Mouse (Mus musculus): ENCODE results near the gene Olfr1484. TPM values are rescaled to one million over a fixed set of nuclear protein-coding genes. Genes with fewer than 3 reads are reported as not detected.

Gene Olfr1484
- polyA plus RNA-seq (2014; fragmentation: Illumina TruSeq; extraction: RNeasy Lipid Tissue Mini Kit (QIAGEN cat#74804); ENCODE audit: low read depth, low replicate concordance), result not detected

DNA sequence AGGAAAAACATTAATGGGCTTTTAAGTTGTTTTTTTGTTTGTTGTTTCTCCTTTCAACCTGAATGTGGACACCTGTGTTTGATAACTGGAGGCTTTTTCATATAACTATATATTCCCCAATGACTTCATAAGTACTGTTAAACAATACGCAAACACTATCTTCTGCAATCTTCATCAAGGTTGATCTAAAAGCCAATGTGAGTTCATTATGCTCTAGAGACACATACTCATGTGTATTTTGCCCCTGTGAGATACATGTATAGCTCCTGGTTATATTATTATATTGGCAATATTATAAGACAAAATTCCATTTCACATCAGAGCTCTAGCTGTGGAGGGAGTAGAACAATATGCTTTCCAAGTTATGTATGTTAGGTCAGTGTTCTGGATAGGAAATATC lies at the start of gene Olfr1484:
Gene Olfr1484, plus strand, starts transcription at position 301 of the 400 bp plus-strand sequence.

DNA sequence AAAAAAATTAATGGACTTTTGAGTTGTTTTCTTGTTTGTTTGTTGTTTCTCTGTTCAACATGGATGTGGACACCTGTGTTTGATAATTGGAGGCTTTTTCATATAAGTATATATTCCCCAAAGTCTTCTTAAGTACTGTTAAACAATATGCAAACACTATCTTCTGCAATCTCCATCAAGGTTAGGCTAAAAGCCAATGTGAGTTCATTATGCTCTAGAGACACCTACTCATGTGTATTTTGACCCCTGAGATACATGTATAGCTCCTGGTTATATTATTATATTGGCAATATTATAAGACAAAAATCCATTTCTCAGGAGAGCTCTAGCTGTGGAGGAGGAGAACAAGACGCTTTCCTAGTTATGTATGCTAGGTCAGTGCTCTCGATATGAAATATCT lies 33.8 kb downstream of the Olfr1484 start, which contains the start of gene Olfr1487:
Gene Olfr1487, plus strand, starts transcription at position 301 of the 400 bp plus-strand sequence.

DNA sequence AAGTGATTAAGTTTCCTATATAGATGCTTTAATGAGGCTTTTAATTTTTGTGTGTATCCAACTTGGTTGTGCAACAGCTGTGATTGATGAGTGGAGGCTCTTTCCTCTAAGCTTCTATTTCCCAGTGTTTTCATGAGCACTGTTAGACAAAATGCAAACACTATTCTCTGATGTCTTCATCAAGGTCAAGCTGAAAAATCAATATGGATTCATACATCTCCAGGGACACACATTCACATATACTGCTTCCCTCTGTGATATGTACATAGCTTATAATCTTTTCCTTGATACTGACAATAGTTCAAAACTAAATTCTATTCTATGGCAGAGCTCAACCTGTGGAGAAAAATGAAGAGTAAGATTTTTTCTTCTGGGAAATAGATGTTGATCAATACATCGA lies 48.0 kb downstream of the Olfr1484 start, which contains the start of gene Olfr1489:
Gene Olfr1489, plus strand, starts transcription at position 301 of the 400 bp plus-strand sequence.

Other genes with a start within 250 kb of the Olfr1484 start
- not detected for gene Olfr1466, start 244.6 kb upstream of the Olfr1484 start, polyA plus RNA-seq (2014; fragmentation: Illumina TruSeq; extraction: RNeasy Lipid Tissue Mini Kit (QIAGEN cat#74804); ENCODE audit: low read depth, low replicate concordance)
- not detected for gene Olfr1467, start 221.3 kb upstream of the Olfr1484 start, polyA plus RNA-seq (2014; fragmentation: Illumina TruSeq; extraction: RNeasy Lipid Tissue Mini Kit (QIAGEN cat#74804); ENCODE audit: low read depth, low replicate concordance)
- gene Olfr1469, start 175.7 kb upstream of the Olfr1484 start, polyA plus RNA-seq (2014; fragmentation: Illumina TruSeq; extraction: RNeasy Lipid Tissue Mini Kit (QIAGEN cat#74804); ENCODE audit: low read depth, low replicate concordance), result not detected
- not detected for gene Olfr1471, start 140.1 kb upstream of the Olfr1484 start, polyA plus RNA-seq (2014; fragmentation: Illumina TruSeq; extraction: RNeasy Lipid Tissue Mini Kit (QIAGEN cat#74804); ENCODE audit: low read depth, low replicate concordance)
- gene Olfr1472, start 127.4 kb upstream of the Olfr1484 start, polyA plus RNA-seq (2014; fragmentation: Illumina TruSeq; extraction: RNeasy Lipid Tissue Mini Kit (QIAGEN cat#74804); ENCODE audit: low read depth, low replicate concordance), result not detected
- not detected for gene Olfr1474, start 113.9 kb upstream of the Olfr1484 start, polyA plus RNA-seq (2014; fragmentation: Illumina TruSeq; extraction: RNeasy Lipid Tissue Mini Kit (QIAGEN cat#74804); ENCODE audit: low read depth, low replicate concordance)
- gene Olfr1475, start 103.3 kb upstream of the Olfr1484 start, polyA plus RNA-seq (2014; fragmentation: Illumina TruSeq; extraction: RNeasy Lipid Tissue Mini Kit (QIAGEN cat#74804); ENCODE audit: low read depth, low replicate concordance), result not detected
- gene Olfr1477, start 83.0 kb upstream of the Olfr1484 start, polyA plus RNA-seq (2014; fragmentation: Illumina TruSeq; extraction: RNeasy Lipid Tissue Mini Kit (QIAGEN cat#74804); ENCODE audit: low read depth, low replicate concordance), result not detected
- gene Olfr1480, start 55.6 kb upstream of the Olfr1484 start, polyA plus RNA-seq (2014; fragmentation: Illumina TruSeq; extraction: RNeasy Lipid Tissue Mini Kit (QIAGEN cat#74804); ENCODE audit: low read depth, low replicate concordance), result not detected
- gene Olfr1487, start 33.9 kb downstream of the Olfr1484 start, polyA plus RNA-seq (2014; fragmentation: Illumina TruSeq; extraction: RNeasy Lipid Tissue Mini Kit (QIAGEN cat#74804); ENCODE audit: low read depth, low replicate concordance), result not detected
- not detected for gene Olfr1489, start 48.1 kb downstream of the Olfr1484 start, polyA plus RNA-seq (2014; fragmentation: Illumina TruSeq; extraction: RNeasy Lipid Tissue Mini Kit (QIAGEN cat#74804); ENCODE audit: low read depth, low replicate concordance)
- not detected for gene Olfr1490, start 67.6 kb downstream of the Olfr1484 start, polyA plus RNA-seq (2014; fragmentation: Illumina TruSeq; extraction: RNeasy Lipid Tissue Mini Kit (QIAGEN cat#74804); ENCODE audit: low read depth, low replicate concordance)
- gene Olfr1491, start 113.8 kb downstream of the Olfr1484 start, polyA plus RNA-seq (2014; fragmentation: Illumina TruSeq; extraction: RNeasy Lipid Tissue Mini Kit (QIAGEN cat#74804); ENCODE audit: low read depth, low replicate concordance), result not detected
- gene Olfr1493-ps1, start 139.8 kb downstream of the Olfr1484 start, polyA plus RNA-seq (2014; fragmentation: Illumina TruSeq; extraction: RNeasy Lipid Tissue Mini Kit (QIAGEN cat#74804); ENCODE audit: low read depth, low replicate concordance), result not detected
- not detected for gene Olfr1494, start 156.2 kb downstream of the Olfr1484 start, polyA plus RNA-seq (2014; fragmentation: Illumina TruSeq; extraction: RNeasy Lipid Tissue Mini Kit (QIAGEN cat#74804); ENCODE audit: low read depth, low replicate concordance)
- gene Olfr1495, start 181.1 kb downstream of the Olfr1484 start, polyA plus RNA-seq (2014; fragmentation: Illumina TruSeq; extraction: RNeasy Lipid Tissue Mini Kit (QIAGEN cat#74804); ENCODE audit: low read depth, low replicate concordance), result not detected
- gene Olfr1496, start 194.4 kb downstream of the Olfr1484 start, polyA plus RNA-seq (2014; fragmentation: Illumina TruSeq; extraction: RNeasy Lipid Tissue Mini Kit (QIAGEN cat#74804); ENCODE audit: low read depth, low replicate concordance), result not detected
- gene Olfr1497, start 214.7 kb downstream of the Olfr1484 start, polyA plus RNA-seq (2014; fragmentation: Illumina TruSeq; extraction: RNeasy Lipid Tissue Mini Kit (QIAGEN cat#74804); ENCODE audit: low read depth, low replicate concordance), result not detected
- gene Olfr1499, start 235.9 kb downstream of the Olfr1484 start, polyA plus RNA-seq (2014; fragmentation: Illumina TruSeq; extraction: RNeasy Lipid Tissue Mini Kit (QIAGEN cat#74804); ENCODE audit: low read depth, low replicate concordance), result not detected
- not detected for gene Olfr1500, start 247.0 kb downstream of the Olfr1484 start, polyA plus RNA-seq (2014; fragmentation: Illumina TruSeq; extraction: RNeasy Lipid Tissue Mini Kit (QIAGEN cat#74804); ENCODE audit: low read depth, low replicate concordance)

Data from adrenal gland, adult 10 weeks (tissue).